Mouse (Mus musculus) colon, adult 2 months (tissue): ENCODE data around the gene Ptar1. TPM values are rescaled to one million over a fixed set of nuclear protein-coding genes. Genes with fewer than 3 reads are reported as not detected.

Source experiments
- polyA plus RNA-seq: library from polyadenylated mRNA; depleted of rRNA; stranded (reverse); fragments of >200 nt; gene quantifications from 2 replicates; pipeline ENCODE4 v1.2.3, GENCODE M21; 2012; rRNA removed

Ptar1 gene
- 1.0 and 1.2 TPM in 2 replicates for polyA plus RNA-seq

GRCm38 (mm10) chr19:23687296-23688021 is at the start of gene Ptar1:
Ptar1 (plus strand) TSS chr19:23687429.

DNA sequence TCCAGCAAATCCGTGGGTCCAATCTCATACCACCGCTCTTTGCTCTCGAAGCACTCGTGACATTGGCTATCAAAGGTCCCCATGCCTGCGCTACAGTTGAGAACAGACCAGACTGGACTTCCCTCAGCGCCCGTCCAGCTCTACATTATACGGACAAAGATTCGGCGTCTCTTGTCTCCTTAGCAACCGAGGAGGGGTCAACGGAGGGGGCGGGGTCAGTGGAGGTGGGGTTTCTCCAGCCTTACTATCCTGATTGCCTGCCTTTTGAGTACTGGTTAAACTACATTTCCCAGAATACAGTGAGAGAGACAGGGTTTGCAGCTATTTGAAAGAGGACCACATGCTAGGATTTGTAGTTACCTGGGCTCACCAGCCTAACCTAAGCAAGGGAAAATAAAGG is 34.6 kb upstream of the Ptar1 start, which contains the start of gene 1700028P14Rik:
Gene 1700028P14Rik (minus strand): TSS at position 169 of the 400 bp plus-strand sequence.

DNA sequence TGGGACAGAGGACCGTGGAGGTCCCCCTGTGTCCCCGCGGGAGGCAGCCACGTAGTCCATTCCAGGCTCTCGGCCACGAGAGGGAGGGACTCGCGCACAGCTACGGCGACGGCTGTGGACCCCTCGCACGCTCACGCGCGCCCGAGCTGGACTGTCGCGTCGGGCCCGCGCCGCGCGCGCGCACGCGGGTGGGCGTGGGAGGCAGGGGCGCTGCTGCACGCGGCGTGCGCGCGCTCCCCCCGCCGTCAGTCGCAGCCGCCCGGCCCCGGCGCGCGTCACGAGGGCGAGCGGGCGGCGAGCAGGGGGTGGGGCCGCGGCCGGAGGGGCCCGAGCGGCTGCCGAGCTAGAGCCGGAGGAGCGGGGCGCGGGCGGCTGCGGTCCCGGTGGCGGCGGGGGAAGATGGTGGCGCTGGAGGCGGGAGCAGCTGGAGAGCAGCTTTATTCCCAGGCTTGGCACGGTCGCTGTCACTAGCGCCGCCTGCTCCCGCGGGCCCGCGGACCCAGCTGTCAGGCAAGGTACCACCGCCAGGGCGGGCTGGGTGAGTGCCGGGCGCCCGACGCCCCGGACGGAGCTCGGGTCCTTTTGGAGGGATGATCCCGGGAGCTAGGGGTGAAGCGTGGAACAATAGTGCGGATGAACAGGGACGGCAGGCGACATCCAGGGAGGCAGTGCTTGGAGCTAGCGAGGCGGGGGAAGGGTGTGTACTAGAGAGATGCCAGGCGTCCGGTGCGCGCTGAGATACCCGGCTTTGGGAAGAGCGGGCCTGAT is 71.5 kb downstream of the Ptar1 start, which contains the start of gene Apba1:
Gene Apba1 (plus strand): TSS at position 334 of the 768 bp plus-strand sequence.

Other genes starting within 250 kb of the Ptar1 start
- gene Mamdc2, start 239.0 kb upstream of the Ptar1 start, polyA plus RNA-seq = 6.3 and 8.9 TPM in 2 replicates
- not detected in 2 replicates for gene 1700028P14Rik, start 34.6 kb upstream of the Ptar1 start, polyA plus RNA-seq
- 3.0 and 3.1 TPM in 2 replicates for gene Apba1, start 71.5 kb downstream of the Ptar1 start, polyA plus RNA-seq